Mouse (Mus musculus) forebrain, embryonic 12.5 days (tissue): ENCODE measurements around the gene Dcaf1. TPM values are rescaled to one million over a fixed set of nuclear protein-coding genes. Genes with fewer than 3 reads are reported as not detected.

Source experiments
- ATAC-seq: fragments of 200-750 bp; cut with Nextera tagmentation; 2 replicates; pipeline ENCODE4 v1.8.0; 2017; ENCODE audit warnings: moderate TSS enrichment; ENCODE audit not compliant: low FRiP score
- H3K27ac ChIP-seq: fragments of 300-500 bp; sonication (generic); 2 replicates; pipeline ENCODE4 v1.5.1; 2016; ENCODE audit warnings: mild to moderate bottlenecking
- H3K27me3 ChIP-seq: fragments of 300-500 bp; sonication (generic); 2 replicates; pipeline ENCODE4 v1.6.1; 2016; ENCODE audit warnings: mild to moderate bottlenecking
- H3K36me3 ChIP-seq: fragments of 300-500 bp; sonication (generic); replicated peaks from 2 replicates; pipeline ENCODE4 v1.6.1; 2016; ENCODE audit warnings: mild to moderate bottlenecking
- H3K4me1 ChIP-seq: fragments of 300-500 bp; sonication (generic); 2 replicates; pipeline ENCODE4 v1.6.1; 2016
- H3K4me2 ChIP-seq: fragments of 300-500 bp; sonication (generic); 2 replicates; pipeline ENCODE4 v1.6.1; 2016; ENCODE audit warnings: mild to moderate bottlenecking, moderate library complexity
- H3K4me3 ChIP-seq: fragments of 300-500 bp; sonication (generic); replicated peaks from 2 replicates; pipeline ENCODE4 v1.5.1; 2016; ENCODE audit warnings: mild to moderate bottlenecking
- H3K9ac ChIP-seq: fragments of 300-500 bp; sonication (generic); 2 replicates; pipeline ENCODE4 v1.6.1; 2016; ENCODE audit warnings: mild to moderate bottlenecking
- H3K9me3 ChIP-seq: fragments of 300-500 bp; sonication (generic); 2 replicates; pipeline ENCODE4 v1.6.1; 2016
- WGBS: fragments of 180-500 bp; shearing (Covaris S2); methylation state at CpG from one replicate; pipeline ENCODE4 v1.1.7; 2016; 5-methylcytosine and 5-hydroxymethylcytosine counted together
- polyA plus RNA-seq: library from polyadenylated mRNA; unstranded; fragments of >200 nt; fragmentation: Nextera tagmentation; extraction: Ambion mirVana; gene quantifications from 2 replicates; pipeline ENCODE4 v1.2.1, GENCODE M21; 2016

Dcaf1 gene
- polyA plus RNA-seq, 1 experiment from 2014 or later, result 28.6 TPM

- Histone ChIP-seq H3K27me3 (no peaks in the 10 kb centered on the region), H3K36me3 (peaks cover 76% of the 10 kb centered on the region), H3K9me3 (no peaks in the 10 kb centered on the region), H3K9ac (no peak overlapping the region), H3K4me2 (no peak overlapping the region), H3K27ac (no peak overlapping the region), H3K4me3 (no peak overlapping the region), H3K4me1 (peaks cover 47% of the 10 kb centered on the region)
- 78% methylated on average over 4 of the region's 4 CpGs for WGBS
- no peak for ATAC-seq
Observed at GRCm38 (mm10) chr9:106882176-106882575, 60.5 kb downstream of the Dcaf1 start.

DNA sequence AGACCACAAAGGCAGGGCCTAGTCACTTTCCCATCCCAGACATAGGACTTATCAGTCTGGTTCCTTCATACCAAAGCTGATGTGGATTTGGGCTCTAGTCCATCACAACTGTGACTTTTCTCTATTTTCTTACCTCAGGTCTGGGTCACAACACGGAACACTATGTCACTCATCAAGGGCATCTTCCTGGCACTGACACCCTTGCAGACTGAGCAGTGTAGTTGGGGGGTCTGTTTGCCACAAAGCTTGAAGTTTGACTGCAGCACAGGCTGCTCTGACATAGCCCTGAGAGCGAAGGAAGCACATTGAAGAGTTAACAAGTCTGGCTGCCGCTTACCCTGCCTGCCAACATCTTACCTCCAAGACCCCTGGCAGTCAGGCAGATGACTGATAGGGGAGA is 61.4 kb downstream of the Dcaf1 start:
- H3K4me1 ChIP-seq, result peaks cover 55% of the 10 kb centered on the region
- H3K4me3 ChIP-seq, result peak overlapping the region; percentile 27
- no peak for ATAC-seq
- H3K27ac ChIP-seq, result no peak overlapping the region
- H3K9ac ChIP-seq, result peak overlapping the region; percentile 38
- 86% methylated on average over 3 of the region's 3 CpGs for WGBS
- H3K36me3 ChIP-seq, result peaks cover 76% of the 10 kb centered on the region
- H3K9me3 ChIP-seq, result no peaks in the 10 kb centered on the region
- no peaks in the 10 kb centered on the region for H3K27me3 ChIP-seq
- H3K4me2 ChIP-seq, result peak overlapping the region; percentile 98

DNA sequence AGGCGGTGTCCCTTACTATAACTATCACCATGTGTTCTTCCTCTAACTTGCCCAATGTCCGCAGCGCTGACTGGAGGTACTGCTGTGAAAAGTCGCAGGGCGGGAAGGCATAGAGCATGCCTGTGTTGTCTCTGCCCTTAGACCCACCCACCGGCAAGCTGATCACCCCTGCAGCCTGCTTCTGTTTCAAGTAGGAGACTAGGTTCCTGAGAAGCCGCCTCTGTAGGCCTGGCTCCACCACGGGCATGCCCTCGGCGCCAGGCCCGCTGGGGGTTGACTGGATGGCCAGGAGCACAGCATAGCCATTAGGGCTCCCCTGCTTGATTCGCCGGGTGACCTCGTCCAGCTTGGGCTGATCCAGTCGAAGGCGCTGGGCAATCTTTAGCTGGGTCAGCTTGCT is 62.6 kb downstream of the Dcaf1 start:
- H3K9me3 ChIP-seq, result no peaks in the 10 kb centered on the region
- WGBS, result 50% methylated on average over 16 of the region's 16 CpGs

GRCm38 (mm10) chr9:106884996-106885900 is 63.6 kb downstream of the Dcaf1 start:
- ATAC-seq, result no peak
- H3K27me3 ChIP-seq, result no peaks in the 10 kb centered on the region
- peaks cover 73% of the 10 kb centered on the region for H3K4me1 ChIP-seq
- peaks cover 76% of the 10 kb centered on the region for H3K36me3 ChIP-seq
- 29% methylated on average over 44 of the region's 44 CpGs for WGBS
- no peaks in the 10 kb centered on the region for H3K9me3 ChIP-seq
- peak overlapping the region; percentile 98 for H3K4me3 ChIP-seq
- no peak overlapping the region; the same call in 1 of the 2 replicates for H3K27ac ChIP-seq
- peak overlapping the region; percentile 99 for H3K9ac ChIP-seq
- H3K4me2 ChIP-seq, result peak overlapping the region; percentile 98

More for the DNA sequence above, 62.6 kb downstream of the Dcaf1 start:
- Histone ChIP-seq H3K4me2 (peak overlapping the region; percentile 98), H3K27ac (no peak overlapping the region), H3K4me3 (peak overlapping the region; percentile 98), H3K4me1 (peaks cover 64% of the 10 kb centered on the region), H3K9ac (peak overlapping the region; percentile 99), H3K36me3 (peaks cover 76% of the 10 kb centered on the region), H3K27me3 (no peaks in the 10 kb centered on the region)
- ATAC-seq, result no peak

DNA sequence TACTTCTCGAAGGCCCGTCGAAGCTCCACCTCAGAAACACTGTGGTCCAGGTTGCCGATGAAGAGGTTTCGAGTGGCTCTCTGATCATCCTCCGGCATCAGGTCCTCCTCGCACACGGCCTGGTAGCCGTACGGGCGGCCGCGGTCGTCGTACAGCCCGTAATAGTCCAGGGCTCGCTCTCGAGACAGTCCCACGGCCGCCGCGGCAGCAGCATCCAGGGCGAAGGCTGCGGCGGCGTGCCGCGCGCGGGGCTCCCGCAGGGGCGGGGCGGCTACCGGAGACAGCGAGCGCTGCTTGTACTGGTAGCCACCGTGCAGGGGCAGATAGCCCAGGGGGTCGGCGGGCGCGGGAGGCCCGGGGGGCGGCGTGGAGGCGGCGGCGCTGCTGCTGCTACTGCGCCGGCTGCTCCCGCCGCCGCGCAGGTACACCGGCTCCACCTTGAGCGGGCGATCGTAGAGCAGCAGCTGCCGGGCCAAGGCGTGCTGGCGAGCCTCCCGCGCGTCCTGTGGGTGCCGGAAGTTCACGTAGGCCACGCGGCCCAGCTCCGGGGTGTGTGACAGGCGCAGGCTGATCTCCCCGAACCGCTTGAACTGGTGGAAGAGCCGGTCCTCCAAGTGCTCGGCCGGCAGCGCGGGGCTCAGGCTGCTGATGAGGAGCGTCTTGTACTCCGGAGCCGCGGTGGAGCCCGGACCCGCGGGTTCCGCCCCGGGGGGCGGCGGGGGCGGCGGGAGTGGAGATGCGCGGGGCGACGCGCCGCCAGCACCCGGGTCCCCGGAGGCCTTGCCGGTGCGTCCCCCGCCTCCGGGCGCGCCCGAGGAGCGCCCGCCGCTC is 64.4 kb downstream of the Dcaf1 start:
- Histone ChIP-seq H3K4me3 (peak overlapping the region; percentile 98), H3K4me2 (peak overlapping the region; percentile 98), H3K27me3 (no peaks in the 10 kb centered on the region), H3K27ac (peak overlapping the region; percentile 95), H3K9ac (peak overlapping the region; percentile 99), H3K4me1 (peaks cover 79% of the 10 kb centered on the region), H3K9me3 (no peaks in the 10 kb centered on the region), H3K36me3 (peaks cover 74% of the 10 kb centered on the region)
- ATAC-seq, result peak; percentile 7; the same call in 1 of the 2 replicates
- WGBS, result under 1% methylated on average over 82 of the region's 107 CpGs

GRCm38 (mm10) chr9:106886828-106887702 is 65.4 kb downstream of the Dcaf1 start, which contains the start of gene Rbm15b:
TSS of gene Rbm15b (minus strand) at chr9:106887428.
- peak within 1 kb of the TSS; percentile 98 for H3K4me3 ChIP-seq
- H3K27me3 ChIP-seq, result no peaks in the 10 kb centered on the region
- peak; percentile 80 for ATAC-seq
- no peaks in the 10 kb centered on the region for H3K9me3 ChIP-seq
- peaks cover 70% of the 10 kb centered on the region for H3K4me1 ChIP-seq
- peaks cover 64% of the 10 kb centered on the region for H3K36me3 ChIP-seq
- peak within 1 kb of the TSS; percentile 98 for H3K4me2 ChIP-seq
- WGBS, result 3% methylated on average over 77 of the region's 101 CpGs
- H3K27ac ChIP-seq, result peak within 1 kb of the TSS; percentile 95
- H3K9ac ChIP-seq, result peak within 1 kb of the TSS; percentile 99

- Histone ChIP-seq H3K27me3 (no peaks in the 10 kb centered on the region), H3K9ac (no peak overlapping the region), H3K36me3 (peaks cover 51% of the 10 kb centered on the region), H3K4me1 (peaks cover 60% of the 10 kb centered on the region), H3K4me2 (no peak overlapping the region), H3K9me3 (no peaks in the 10 kb centered on the region), H3K27ac (no peak overlapping the region), H3K4me3 (no peak overlapping the region)
- WGBS, result 91% methylated on average over 3 of the region's 3 CpGs
- ATAC-seq, result no peak
Observed at GRCm38 (mm10) chr9:106888346-106888745, 66.7 kb downstream of the Dcaf1 start.

DNA sequence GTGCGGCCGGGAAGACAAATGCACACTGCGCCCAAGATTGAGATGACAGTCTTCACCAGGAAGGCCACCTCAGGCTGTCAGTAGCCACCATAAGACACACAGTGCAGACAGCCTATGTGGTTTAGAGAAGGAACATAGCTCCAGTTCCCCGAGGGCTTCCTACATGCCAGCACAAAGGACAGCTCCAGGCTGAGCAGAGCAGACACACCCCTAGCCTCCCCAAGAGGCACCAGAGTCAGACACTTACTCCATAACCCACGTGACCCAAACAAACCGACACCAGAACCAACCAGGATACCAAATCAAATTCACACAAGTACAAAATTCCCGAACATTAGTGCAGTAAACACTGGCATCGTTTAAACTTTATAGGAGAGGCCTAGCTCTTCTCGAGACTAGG is 67.6 kb downstream of the Dcaf1 start:
- Histone ChIP-seq H3K27me3 (no peaks in the 10 kb centered on the region), H3K9me3 (no peaks in the 10 kb centered on the region), H3K4me1 (peaks cover 56% of the 10 kb centered on the region), H3K36me3 (peaks cover 44% of the 10 kb centered on the region), H3K27ac (no peak overlapping the region), H3K4me2 (no peak overlapping the region), H3K9ac (peak overlapping the region; percentile 12; the same call in 1 of the 2 replicates), H3K4me3 (no peak overlapping the region)
- no peak for ATAC-seq
- WGBS, result 87% methylated on average over 9 of the region's 9 CpGs

GRCm38 (mm10) chr9:106890496-106891240 is 69.0 kb downstream of the Dcaf1 start:
- peak overlapping the region; percentile 90 for H3K4me3 ChIP-seq
- H3K36me3 ChIP-seq, result peaks cover 37% of the 10 kb centered on the region
- 73% methylated on average over 8 of the region's 8 CpGs for WGBS
- H3K9ac ChIP-seq, result peak overlapping the region; percentile 94
- no peak overlapping the region for H3K27ac ChIP-seq
- H3K4me2 ChIP-seq, result peak overlapping the region; percentile 83
- ATAC-seq, result no peak
- H3K27me3 ChIP-seq, result no peaks in the 10 kb centered on the region
- H3K4me1 ChIP-seq, result peaks cover 43% of the 10 kb centered on the region
- no peaks in the 10 kb centered on the region for H3K9me3 ChIP-seq

- Histone ChIP-seq H3K9me3 (no peaks in the 10 kb centered on the region), H3K4me1 (peaks cover 43% of the 10 kb centered on the region), H3K4me2 (peak overlapping the region; percentile 83), H3K27ac (peak overlapping the region; percentile 96), H3K9ac (peak overlapping the region; percentile 94), H3K4me3 (peak overlapping the region; percentile 90), H3K36me3 (peaks cover 38% of the 10 kb centered on the region), H3K27me3 (no peaks in the 10 kb centered on the region)
- WGBS, result 0% methylated on average over 17 of the region's 17 CpGs
- ATAC-seq, result no peak
Observed at GRCm38 (mm10) chr9:106891341-106891741, 69.7 kb downstream of the Dcaf1 start.
